Mouse (Mus musculus): Measurements from ENCODE around the gene Macrod1.

DNA sequence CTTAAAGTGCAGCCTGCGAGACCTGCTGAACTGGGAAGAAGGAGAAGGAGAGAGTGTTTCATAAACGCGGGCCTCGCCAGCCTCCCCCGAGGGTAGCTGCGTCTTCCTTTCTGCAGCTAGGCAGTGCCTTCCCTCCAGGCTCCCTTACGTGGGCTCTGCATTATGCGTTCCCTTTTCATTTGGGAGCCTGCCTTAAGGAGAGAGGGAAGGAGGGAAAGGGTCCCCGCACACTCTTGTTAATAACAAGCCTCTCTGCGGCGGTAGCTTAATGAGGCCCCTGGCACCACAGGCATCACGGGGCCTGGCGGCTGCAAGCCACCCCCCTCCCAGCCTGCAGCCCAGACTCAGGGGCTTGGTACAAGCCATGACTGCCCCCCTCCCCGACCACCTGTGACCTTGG is 57.0 kb downstream of the Macrod1 start:
- TF ChIP-seq CTCF (IDR thresholded peaks at IDR 0.05; ENCODE audit: low read depth, low read length) (no peak), POLR2A (IDR thresholded peaks at IDR 0.05; ENCODE audit: borderline replicate concordance, low read depth, low read length) (no peak)

Measured in bone marrow macrophage, adult 2 months (primary cell).